8 mouse cellular contexts compared by ENCODE assay signal in the genomic region with DNA sequence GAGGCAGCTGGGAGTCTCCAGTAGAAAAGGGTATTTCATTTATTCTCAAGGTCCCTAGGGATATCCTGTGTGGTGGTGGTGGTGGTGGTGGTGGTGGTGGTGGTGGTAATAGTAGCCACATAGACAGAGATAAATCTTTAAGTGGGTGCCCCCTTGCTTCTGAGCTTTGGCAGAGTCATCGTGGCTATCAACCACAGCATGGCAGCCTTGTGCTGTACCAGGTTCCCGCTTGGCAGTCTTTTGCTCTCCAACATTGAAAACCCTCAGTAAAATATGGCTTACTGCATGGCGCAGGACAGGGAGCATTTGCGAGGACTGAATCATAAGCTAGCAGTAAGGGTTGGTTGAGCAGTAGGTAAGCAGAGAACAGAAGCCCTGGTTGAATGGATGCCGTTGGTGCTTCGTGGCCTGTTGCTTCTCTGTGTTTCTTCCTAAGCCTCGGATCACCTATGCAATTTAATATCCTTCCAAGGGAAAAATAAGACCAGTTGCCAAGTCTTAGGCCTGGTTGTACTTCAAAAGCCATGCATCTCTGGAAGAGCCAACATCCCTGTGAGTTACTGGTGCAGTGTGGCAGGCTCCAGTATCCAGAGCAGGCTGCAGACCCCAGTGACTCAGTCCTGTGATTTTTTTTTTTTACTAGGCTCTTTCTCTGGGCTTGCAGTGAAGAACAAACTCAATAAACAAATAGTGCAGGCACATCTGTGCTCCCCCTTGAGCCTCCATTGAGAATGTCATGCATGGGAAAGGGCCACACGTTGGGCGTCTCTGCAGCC.
A peak's percentile ranks its signal among the peaks of the same experiment; 100 is the strongest.
DNase-seq lines count a peak whose midpoint lies in the region; ATAC-seq and TF ChIP-seq lines count a peak whose summit lies in the region.

No protein-coding gene starts in this region.

- no peaks in the 10 kb centered on the region for H3K9me3 ChIP-seq in kidney, embryonic 16.5 days (ENCODE audit: low read length)
- H3K9me3 ChIP-seq in embryonic facial prominence, embryonic 12.5 days: no peaks in the 10 kb centered on the region
- H3K9me3 ChIP-seq in hindbrain, embryonic 11.5 days (ENCODE audit: control insufficient read depth, low read length): no peaks in the 10 kb centered on the region

- H3ac ChIP-seq in myocyte (ENCODE audit: control insufficient read depth, insufficient read length): no peak overlapping the region

- H3K27me3 ChIP-seq in kidney, embryonic 16.5 days (ENCODE audit: insufficient read depth, low read length): no peaks in the 10 kb centered on the region
- no peaks in the 10 kb centered on the region for H3K27me3 ChIP-seq in embryonic facial prominence, embryonic 12.5 days
- no peaks in the 10 kb centered on the region for H3K27me3 ChIP-seq in hindbrain, embryonic 11.5 days (ENCODE audit: control insufficient read depth, insufficient read depth, low read length)
- no peaks in the 10 kb centered on the region for H3K27me3 ChIP-seq in myocyte (ENCODE audit: control insufficient read depth, insufficient read depth, insufficient read length)

- WGBS in kidney, embryonic 16.5 days: 78% methylated on average over 9 of the region's 9 CpGs
- WGBS in embryonic facial prominence, embryonic 12.5 days: 88% methylated on average over 9 of the region's 9 CpGs
- WGBS in hindbrain, embryonic 11.5 days: 92% methylated on average over 9 of the region's 9 CpGs

- H3K4me1 ChIP-seq in kidney, embryonic 16.5 days (ENCODE audit: insufficient read depth, low read length): peaks cover 42% of the 10 kb centered on the region
- H3K4me1 ChIP-seq in embryonic facial prominence, embryonic 12.5 days: peaks cover 29% of the 10 kb centered on the region
- H3K4me1 ChIP-seq in hindbrain, embryonic 11.5 days (replicated peaks; ENCODE audit: control insufficient read depth, insufficient read depth, low read length): peaks cover 11% of the 10 kb centered on the region

- no peak for ATAC-seq in kidney, embryonic 16.5 days (ENCODE audit: low FRiP score, low TSS enrichment)
- no peak for ATAC-seq in embryonic facial prominence, embryonic 12.5 days (ENCODE audit: insufficient number of reproducible peaks, insufficient read depth, low FRiP score, low TSS enrichment)
- no peak for ATAC-seq in hindbrain, embryonic 11.5 days (ENCODE audit: low FRiP score)
- no peak for ATAC-seq in erythroblast, adult 5-6 weeks (replicated peaks; ENCODE audit: low FRiP score, poor library complexity, severe bottlenecking)

- H3K9ac ChIP-seq in kidney, embryonic 16.5 days (replicated peaks; ENCODE audit: low read length): no peak overlapping the region; the same call in 1 of the 2 replicates
- no peak overlapping the region for H3K9ac ChIP-seq in embryonic facial prominence, embryonic 12.5 days
- H3K9ac ChIP-seq in hindbrain, embryonic 11.5 days (ENCODE audit: low read depth, low read length): no peak overlapping the region

- H3K4me2 ChIP-seq in kidney, embryonic 16.5 days (replicated peaks; ENCODE audit: low read depth, low read length): no peak overlapping the region
- 0 out of 2 replicates have a peak overlapping the region, but pooled peaks have one; percentile 4 for H3K4me2 ChIP-seq in embryonic facial prominence, embryonic 12.5 days (replicated peaks)
- no peak overlapping the region for H3K4me2 ChIP-seq in hindbrain, embryonic 11.5 days (replicated peaks; ENCODE audit: low read depth, low read length)
- peak overlapping the region; percentile 84 for H3K4me2 ChIP-seq in myocyte (ENCODE audit: low read depth)

- no peak overlapping the region for H3K4me3 ChIP-seq in kidney, embryonic 16.5 days (ENCODE audit: low read length)
- no peak overlapping the region for H3K4me3 ChIP-seq in embryonic facial prominence, embryonic 12.5 days
- no peak overlapping the region for H3K4me3 ChIP-seq in hindbrain, embryonic 11.5 days (ENCODE audit: low read depth, low read length)
- no peak overlapping the region for H3K4me3 ChIP-seq in myocyte

- DNase-seq in kidney, adult 18-20 months: no peak
- no peak for DNase-seq in hindbrain, embryonic 11.5 days (ENCODE audit: low spot score)
- DNase-seq in spleen, postnatal 10 days (ENCODE audit: low spot score in 2 of 2): no peak
- DNase-seq in ovary, postnatal 10 days (ENCODE audit: low spot score): no peak

- no peaks in the 10 kb centered on the region for H3K79me2 ChIP-seq in myocyte (ENCODE audit: control insufficient read depth, insufficient read depth)

- H3K36me3 ChIP-seq in kidney, embryonic 16.5 days (ENCODE audit: insufficient read depth, low read length): no peaks in the 10 kb centered on the region
- H3K36me3 ChIP-seq in embryonic facial prominence, embryonic 12.5 days: no peaks in the 10 kb centered on the region
- no peaks in the 10 kb centered on the region for H3K36me3 ChIP-seq in hindbrain, embryonic 11.5 days (ENCODE audit: control insufficient read depth, insufficient read depth, low read length)
- H3K36me3 ChIP-seq in myocyte (ENCODE audit: control insufficient read depth, insufficient read depth): no peaks in the 10 kb centered on the region

- H3K27ac ChIP-seq in kidney, embryonic 16.5 days (ENCODE audit: low read length): peak overlapping the region; percentile 91
- peak overlapping the region; percentile 97 for H3K27ac ChIP-seq in embryonic facial prominence, embryonic 12.5 days
- peak overlapping the region; percentile 89; the same call in 1 of the 2 replicates for H3K27ac ChIP-seq in hindbrain, embryonic 11.5 days (ENCODE audit: low read depth, low read length)

- TF ChIP-seq POLR2A in myocyte (IDR thresholded peaks at IDR 0.05; ENCODE audit: insufficient read length, low read depth): no peak

TF ChIP-seq in myocyte, 11 proteins besides CTCF, POLR2A, EP300 and RAD21:
- TF ChIP-seq TCF12 (IDR thresholded peaks at IDR 0.05; ENCODE audit: insufficient read depth, poor library complexity, severe bottlenecking) (no peak), TCF3 (IDR thresholded peaks at IDR 0.05; ENCODE audit: insufficient read length, low read depth) (no peak), MAX (IDR thresholded peaks at IDR 0.05; ENCODE audit: low read depth) (no peak), MYOG (IDR thresholded peaks at IDR 0.05; ENCODE audit: control insufficient read depth in 1 of 3, insufficient read depth in 1 of 3, insufficient read length in 2 of 3, low read depth in 2 of 3) (no peak)
TF ChIP-seq in myocyte: peak in this region for 0.

Comparison
In these comparisons a context has a peak if more than half of its experiments do, and no peak if none do; other contexts are left out.
1. H3K4me2 ChIP-seq: peak in embryonic facial prominence, embryonic 12.5 days (single experiment) and myocyte (single experiment); none in kidney, embryonic 16.5 days (single experiment) and hindbrain, embryonic 11.5 days (single experiment).
2. Peak in every context shown above with its lines, with median percentiles within 50 percentile points of each other: H3K27ac ChIP-seq.